Mouse (Mus musculus) liver, adult (tissue): Measurements from ENCODE around the gene Gp1ba.

Experiments used
- GATA4 ChIP-seq: IDR thresholded peaks from 2 replicates; pipeline ENCODE4 v1.6.1; 2014; ENCODE audit warnings: mild to moderate bottlenecking, low read length; ENCODE audit not compliant: insufficient replicate concordance

Gene Gp1ba

DNA sequence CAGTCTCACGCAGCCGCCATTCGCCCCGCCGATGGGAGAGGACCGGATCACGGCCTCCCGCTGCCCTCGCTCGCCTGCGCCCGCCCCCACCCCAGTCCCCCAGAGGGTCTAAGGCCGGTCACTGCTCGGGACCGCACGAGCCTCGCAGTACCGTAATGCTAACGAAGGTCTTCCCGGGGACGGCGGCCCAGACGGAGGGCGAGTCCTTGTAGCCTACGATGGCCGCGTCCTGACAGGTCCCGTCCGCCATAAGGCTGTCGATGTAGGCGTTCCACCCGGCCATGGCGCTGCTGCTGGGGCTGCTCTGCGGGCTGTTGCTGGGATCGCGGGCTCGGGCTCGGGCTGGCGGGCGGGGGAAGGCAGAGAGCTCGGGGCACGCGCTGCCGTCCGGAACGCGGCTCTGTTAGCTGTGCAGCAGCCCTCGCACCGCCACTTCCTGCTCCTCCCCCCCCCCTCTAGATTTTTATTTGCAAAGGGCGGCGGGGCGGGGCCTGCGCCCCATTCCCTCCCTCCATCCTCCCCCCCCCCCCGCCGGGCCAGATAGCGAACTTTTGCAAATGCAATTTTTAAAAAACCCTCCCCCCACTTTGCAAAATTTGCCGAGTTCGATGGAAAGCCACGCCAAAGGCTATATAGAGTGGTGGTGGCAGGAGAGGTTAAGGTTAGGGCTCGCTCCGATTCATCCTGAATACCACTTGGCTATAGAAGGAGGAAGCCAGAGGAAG, 15.4 kb downstream of the Gp1ba start, which contains the start of gene Pfn1:
Gene Pfn1, minus strand, starts transcription at position 447 of the 725 bp plus-strand sequence.
- TF ChIP-seq GATA4, result no peak

DNA sequence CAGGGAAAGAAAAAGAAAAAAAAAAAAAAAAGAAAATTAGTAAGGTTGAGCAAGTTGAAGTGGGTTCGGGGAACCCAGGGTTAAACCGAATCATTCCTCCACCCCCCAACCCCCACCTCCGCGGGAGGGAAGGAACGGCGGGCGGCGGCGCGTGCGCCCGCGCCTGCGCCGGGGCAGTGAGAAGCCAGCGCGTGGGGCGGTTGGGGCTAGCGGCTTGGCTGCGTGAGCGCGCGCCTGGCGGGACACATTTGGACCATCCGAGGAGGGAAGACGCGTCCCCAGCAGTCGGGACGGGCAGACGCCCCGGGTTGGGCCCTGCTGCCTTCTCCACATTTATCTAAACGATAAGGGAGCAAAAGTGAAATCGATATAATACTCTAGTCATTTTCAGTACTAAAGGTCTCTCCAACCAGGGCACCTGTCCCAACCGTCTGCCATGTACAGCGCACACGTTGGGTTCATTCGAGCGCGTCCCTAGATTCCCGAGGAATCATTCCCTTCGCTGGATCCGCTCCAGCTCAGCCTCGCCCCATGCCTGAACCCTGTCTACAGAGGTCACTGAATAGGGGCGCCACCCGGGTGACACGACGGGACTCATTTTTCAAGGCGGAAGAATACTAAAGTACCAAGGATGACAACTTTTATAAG, 16.1 kb downstream of the Gp1ba start:
- TF ChIP-seq GATA4, result peak; percentile 38; the same call in 1 of the 2 replicates

DNA sequence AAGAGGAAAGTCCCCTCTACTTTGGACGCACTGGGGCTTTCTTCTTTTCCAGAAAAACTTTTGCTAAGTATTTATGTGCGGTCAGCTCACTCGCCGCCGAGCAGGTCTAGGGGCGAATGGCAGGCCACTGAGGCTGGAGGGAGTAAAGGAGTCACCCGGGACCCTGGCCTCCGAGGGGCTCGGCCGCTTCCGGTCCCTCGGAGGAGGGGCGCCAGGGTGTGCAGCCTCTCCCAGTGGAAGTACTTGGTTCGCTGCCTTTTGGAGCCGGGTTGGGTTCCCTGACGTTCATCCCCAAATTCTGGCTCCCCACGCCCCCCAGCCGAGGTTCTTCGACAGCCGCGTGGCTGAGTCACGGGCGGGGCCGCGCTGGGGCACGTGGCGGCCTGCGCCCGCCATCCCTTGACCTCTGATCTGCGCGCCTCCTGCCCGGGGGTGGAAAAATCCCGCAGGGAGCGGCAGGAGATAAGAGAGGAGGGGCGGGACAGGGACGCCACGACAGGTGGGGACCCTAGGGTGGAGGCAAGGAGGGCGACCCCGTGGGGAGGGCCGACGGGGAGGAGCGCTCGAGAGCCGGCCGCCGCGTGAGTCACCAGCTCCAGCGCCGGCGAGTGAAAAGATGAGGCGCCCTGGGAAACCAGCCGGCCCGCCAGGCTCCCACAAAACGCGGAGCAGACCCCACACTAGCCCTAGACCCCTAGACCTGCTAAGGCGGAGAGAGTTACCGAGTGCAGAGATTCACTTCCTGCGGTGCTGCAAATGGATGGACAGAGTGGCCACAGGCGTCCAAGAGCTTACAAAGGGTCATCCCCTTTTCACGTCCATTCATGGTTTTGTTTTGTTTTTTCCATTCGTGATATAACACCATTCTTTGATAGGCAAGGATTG, 16.9 kb downstream of the Gp1ba start:
- peak; percentile 55; the same call in 1 of the 2 replicates for TF ChIP-seq GATA4

DNA sequence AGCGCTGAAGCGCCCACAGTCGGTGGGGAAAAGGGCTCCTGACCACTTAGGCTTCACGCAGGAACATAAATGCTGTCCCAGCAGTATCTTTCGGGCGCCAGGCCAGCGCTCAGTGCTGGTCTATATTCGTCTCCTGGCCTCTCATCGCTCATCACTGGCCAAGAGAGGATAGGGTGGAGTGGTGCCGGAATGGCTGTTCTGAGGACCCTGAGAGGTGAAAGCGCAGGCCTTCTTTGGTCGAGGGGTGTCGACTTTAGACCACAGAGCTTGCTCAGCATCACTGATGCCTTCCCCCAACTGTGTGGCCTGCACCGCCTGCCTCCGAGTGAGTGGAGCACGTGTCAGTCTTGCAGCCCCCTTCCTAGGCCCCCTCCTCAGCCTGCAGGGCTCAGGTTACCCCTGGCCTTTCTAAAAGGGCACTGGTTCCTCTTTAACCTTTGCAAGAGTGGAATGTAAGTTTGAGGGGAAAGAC, 17.6 kb downstream of the Gp1ba start:
- TF ChIP-seq GATA4, result no peak

DNA sequence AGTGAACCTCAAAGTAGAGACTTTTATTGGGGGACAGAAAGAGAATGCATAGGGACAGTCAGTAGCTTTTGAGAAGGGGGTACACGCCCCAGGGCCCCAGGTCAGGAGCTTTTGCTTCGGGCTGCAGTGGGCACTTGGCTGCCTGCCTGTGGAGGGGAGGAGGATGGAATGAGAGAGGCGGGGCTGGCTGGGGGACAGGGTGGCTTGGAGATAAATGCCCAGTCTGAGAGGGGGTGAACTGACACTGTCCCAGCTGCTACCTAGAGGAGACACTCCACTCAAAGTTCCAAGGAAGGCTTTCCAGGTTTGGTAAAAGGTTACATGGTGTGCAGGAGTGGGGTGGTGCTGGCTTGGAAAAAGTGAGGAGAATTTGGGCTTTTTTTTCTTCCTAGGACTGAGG, 18.0 kb downstream of the Gp1ba start, which contains the start of gene Eno3:
Gene Eno3, plus strand, starts transcription at position 239 of the 400 bp plus-strand sequence.
- TF ChIP-seq GATA4, result no peak

DNA sequence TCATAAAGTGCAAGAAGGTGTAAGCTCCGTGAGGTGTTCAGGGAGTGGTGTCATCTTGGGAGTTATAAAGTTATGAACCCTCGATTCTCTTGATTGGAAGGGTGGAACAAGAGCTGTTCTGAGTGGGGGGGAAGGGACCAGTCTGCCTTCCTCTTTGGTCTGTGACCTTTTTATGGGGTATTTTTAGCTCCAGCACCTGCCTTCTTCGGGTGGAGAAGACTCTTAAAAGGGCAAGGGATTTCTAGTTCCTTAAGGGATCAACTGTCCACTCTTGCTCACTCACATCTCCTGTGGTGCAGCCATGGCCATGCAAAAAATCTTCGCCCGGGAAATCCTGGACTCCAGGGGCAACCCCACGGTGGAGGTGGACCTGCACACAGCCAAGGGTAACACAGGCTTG, 18.7 kb downstream of the Gp1ba start:
- no peak for TF ChIP-seq GATA4

DNA sequence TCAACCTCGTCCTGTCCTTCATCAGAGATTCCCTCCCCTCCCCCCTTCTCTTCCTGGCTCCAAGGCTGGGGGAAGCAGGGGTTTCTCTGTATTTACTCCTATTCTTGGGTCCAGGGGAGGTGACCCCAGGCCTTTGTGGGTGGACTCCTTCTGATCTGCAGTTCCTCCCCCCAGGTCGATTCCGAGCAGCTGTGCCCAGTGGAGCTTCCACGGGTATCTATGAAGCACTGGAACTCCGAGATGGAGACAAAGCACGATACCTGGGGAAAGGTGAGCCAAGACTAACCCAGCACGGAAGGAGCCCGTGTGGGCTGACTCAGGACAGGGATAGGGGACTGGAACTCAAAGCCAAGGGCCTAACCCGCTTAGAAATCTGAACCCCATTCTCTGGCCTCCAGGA, 19.1 kb downstream of the Gp1ba start:
- TF ChIP-seq GATA4, result no peak

DNA sequence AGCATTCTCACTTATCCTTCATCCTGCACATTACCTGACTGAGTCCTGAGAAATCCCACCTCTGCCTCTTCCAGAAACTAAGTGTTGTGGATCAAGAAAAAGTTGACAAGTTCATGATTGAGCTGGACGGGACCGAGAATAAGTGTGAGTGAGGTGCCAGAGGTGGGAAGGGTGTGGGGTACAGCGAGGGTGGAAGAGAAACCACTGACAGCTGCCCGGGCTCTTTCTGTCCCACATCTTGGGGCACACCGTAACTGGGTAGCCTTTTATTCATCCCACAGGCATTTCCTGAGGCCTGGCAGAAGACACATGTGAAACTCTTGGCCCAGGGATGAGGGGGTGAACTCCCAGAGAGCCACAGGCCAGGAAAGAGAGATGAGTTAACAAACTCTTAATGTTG, 19.6 kb downstream of the Gp1ba start:
- TF ChIP-seq GATA4, result no peak

DNA sequence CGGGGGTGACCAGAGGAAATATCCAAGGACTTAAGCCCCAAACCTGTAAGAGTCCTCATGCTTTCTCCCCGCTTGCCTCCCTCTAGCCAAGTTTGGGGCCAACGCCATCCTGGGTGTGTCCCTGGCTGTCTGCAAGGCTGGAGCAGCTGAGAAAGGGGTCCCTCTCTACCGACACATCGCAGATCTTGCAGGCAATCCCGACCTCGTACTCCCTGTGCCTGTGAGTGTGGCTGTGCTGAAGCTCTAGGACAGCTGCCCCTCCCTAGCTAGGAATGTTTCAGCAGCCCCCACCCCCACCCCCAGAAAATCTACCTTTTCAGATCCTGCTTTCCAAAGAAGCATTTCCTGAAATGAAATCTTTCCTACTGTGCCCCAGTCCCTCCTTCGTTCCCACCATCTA, 20.0 kb downstream of the Gp1ba start:
- TF ChIP-seq GATA4, result no peak

DNA sequence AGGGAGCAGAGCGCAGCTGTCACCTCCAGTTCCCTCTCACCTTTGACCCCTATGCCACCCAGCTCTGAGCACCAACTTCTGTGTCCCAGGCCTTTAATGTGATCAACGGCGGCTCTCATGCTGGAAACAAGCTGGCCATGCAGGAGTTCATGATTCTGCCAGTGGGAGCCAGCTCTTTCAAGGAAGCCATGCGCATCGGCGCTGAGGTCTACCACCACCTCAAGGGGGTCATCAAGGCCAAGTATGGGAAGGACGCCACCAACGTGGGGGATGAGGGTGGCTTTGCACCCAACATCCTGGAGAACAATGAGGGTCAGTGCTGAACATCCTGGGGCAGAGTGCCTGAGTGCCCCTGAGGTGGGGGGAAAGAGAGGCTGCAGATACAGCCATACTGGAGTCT, 21.6 kb downstream of the Gp1ba start:
- TF ChIP-seq GATA4, result no peak

DNA sequence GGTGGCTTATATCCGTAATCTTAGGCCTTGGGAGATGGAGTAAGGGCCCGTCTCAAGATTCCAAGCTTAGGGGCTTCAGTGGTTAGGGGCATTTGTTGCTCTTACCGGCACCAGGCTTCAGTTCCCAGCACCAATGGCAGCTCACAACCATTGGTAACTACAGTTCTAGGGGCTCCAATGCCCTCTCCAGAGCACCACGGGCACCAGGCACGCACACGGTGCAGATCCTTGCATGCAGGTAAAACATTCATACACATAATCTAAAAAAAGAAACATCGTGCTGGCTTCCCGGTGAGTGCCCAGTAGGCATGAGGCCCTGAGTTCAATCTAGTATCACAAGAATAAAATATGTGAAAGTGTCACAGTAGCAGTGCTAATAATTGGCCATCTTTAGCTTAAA, 24.2 kb downstream of the Gp1ba start:
- no peak for TF ChIP-seq GATA4

DNA sequence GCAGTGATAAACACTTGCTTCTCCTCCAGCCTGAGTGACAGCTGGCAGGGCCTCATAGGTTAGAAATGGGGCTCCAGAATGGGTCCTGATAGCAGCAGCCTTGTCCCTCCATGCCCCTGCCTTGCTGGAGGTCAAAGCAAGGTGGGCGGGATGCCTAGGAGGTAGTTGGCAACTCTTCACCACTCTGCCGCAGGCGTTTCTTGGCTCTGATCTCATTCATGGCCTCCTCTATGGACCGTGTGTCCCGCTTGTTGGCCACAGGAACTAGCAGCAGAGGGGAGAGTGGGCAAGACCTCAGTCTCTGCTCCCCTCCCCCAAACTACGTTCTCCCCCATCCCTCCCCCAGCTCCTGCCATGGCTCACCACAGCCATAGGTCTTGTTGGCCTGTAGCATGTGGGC, 25.0 kb downstream of the Gp1ba start:
- TF ChIP-seq GATA4, result no peak

DNA sequence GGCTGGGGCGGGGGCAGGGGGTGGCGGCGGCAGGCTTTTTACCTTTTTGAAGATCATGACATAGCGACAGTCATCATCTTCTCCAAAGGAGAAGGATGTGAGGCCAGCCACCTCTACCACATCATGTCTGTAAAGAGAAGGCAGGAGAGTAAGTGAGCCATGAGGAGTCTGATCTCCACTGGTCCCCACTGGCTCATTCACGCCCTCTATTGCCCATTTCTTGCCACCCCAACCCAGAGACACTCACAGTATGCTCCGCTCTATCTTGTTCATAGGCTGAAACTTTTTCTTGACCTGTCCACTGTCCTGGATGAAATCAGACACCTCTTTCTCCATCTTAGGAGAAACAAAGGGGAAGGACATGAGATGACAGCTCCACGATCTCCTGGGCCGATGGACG, 25.8 kb downstream of the Gp1ba start:
- TF ChIP-seq GATA4, result no peak

DNA sequence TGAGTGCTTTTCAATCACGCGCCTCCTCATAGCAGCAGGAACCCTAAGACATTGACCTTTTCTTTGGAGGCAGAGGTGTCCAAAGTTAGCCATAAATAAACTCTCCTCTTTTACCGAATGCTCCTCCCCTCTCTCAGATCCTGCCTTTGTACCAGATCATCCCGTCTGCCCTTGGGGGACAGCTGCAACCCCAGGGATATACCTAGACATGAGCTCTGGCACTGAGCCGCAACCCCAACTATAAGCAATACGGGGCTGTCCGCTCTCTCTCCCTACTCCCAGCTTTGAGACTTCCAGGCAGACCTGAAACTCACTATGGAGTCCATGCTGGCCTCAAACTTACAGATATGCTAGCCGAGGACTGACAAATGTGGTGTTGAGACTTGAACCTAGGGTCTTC, 27.8 kb downstream of the Gp1ba start:
- no peak for TF ChIP-seq GATA4
